Mouse (Mus musculus) layer of hippocampus, adult 9-10 months (tissue): Measurements from ENCODE around the gene Adgrl3.

ENCODE experiments used
- DNase-seq: peaks from one replicate; pipeline ENCODE4 v3.0.0; 2022; ENCODE audit warnings: low spot score

Gene Adgrl3

GRCm38 (mm10) chr5:81076377-81076776, 56.4 kb downstream of the Adgrl3 start:
- DNase-seq: no peak

- no peak for DNase-seq
Observed at GRCm38 (mm10) chr5:81077031-81077430, 57.1 kb downstream of the Adgrl3 start.

GRCm38 (mm10) chr5:81077990-81078389, 58.1 kb downstream of the Adgrl3 start:
- DNase-seq: no peak

GRCm38 (mm10) chr5:81083698-81084360, 63.9 kb downstream of the Adgrl3 start:
- DNase-seq: no peak

GRCm38 (mm10) chr5:81085152-81085551, 65.2 kb downstream of the Adgrl3 start:
- DNase-seq: no peak

- DNase-seq: no peak
Observed at GRCm38 (mm10) chr5:81088667-81089066, 68.7 kb downstream of the Adgrl3 start.

- DNase-seq: no peak
Observed at GRCm38 (mm10) chr5:81094618-81095017, 74.7 kb downstream of the Adgrl3 start.

GRCm38 (mm10) chr5:81097131-81097530, 77.2 kb downstream of the Adgrl3 start:
- DNase-seq: no peak

GRCm38 (mm10) chr5:81107431-81107830, 87.5 kb downstream of the Adgrl3 start:
- DNase-seq: no peak

GRCm38 (mm10) chr5:81124483-81124882, 104.5 kb downstream of the Adgrl3 start:
- DNase-seq: no peak

GRCm38 (mm10) chr5:81127639-81128038, 107.7 kb downstream of the Adgrl3 start:
- DNase-seq: no peak

- DNase-seq: no peak
Observed at GRCm38 (mm10) chr5:81136394-81136793, 116.5 kb downstream of the Adgrl3 start.

- no peak for DNase-seq
Observed at GRCm38 (mm10) chr5:81155791-81156190, 135.9 kb downstream of the Adgrl3 start.

GRCm38 (mm10) chr5:81156281-81156680, 136.3 kb downstream of the Adgrl3 start:
- DNase-seq: no peak

GRCm38 (mm10) chr5:81156796-81157195, 136.9 kb downstream of the Adgrl3 start:
- no peak for DNase-seq

GRCm38 (mm10) chr5:81159013-81159412, 139.1 kb downstream of the Adgrl3 start:
- DNase-seq: no peak

- DNase-seq: no peak
Observed at GRCm38 (mm10) chr5:81160431-81160830, 140.5 kb downstream of the Adgrl3 start.

- no peak for DNase-seq
Observed at GRCm38 (mm10) chr5:81188871-81189485, 169.0 kb downstream of the Adgrl3 start.

GRCm38 (mm10) chr5:81200354-81200753, 180.4 kb downstream of the Adgrl3 start:
- no peak for DNase-seq

GRCm38 (mm10) chr5:81201885-81202284, 181.9 kb downstream of the Adgrl3 start:
- DNase-seq: no peak

- DNase-seq: no peak
Observed at GRCm38 (mm10) chr5:81218500-81219057, 198.6 kb downstream of the Adgrl3 start.

GRCm38 (mm10) chr5:81224465-81224864, 204.5 kb downstream of the Adgrl3 start:
- no peak for DNase-seq

GRCm38 (mm10) chr5:81225486-81225885, 205.5 kb downstream of the Adgrl3 start:
- DNase-seq: no peak

- DNase-seq: no peak
Observed at GRCm38 (mm10) chr5:81227256-81227655, 207.3 kb downstream of the Adgrl3 start.
